In the genomic region with DNA sequence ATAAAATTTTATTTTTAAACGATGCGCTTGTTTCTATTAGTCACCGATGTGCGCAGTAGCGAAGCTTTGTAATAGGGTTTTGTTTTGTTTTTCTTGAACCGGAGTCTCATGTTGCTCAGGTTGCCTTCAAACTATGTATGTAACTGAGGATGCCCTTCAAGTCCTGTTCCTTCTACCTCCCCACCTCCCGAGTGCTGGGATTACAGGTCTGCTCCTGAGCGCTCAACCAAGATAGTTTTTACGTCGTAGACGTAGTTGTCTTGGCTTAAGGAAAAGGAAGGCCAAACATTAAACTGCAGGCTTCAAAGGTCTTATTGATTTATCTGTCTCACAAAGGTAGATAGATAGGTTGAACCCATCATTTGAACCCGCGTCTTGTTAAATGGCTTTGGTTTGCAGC, we compare ENCODE assay signal across 8 mouse cellular contexts. TPM values are rescaled to one million over a fixed set of nuclear protein-coding genes. Genes with fewer than 3 reads are reported as not detected.
DNase-seq lines count a peak whose midpoint lies in the region; ATAC-seq lines count a peak whose summit lies in the region.

No protein-coding gene starts in this region.

- peak; percentile 26 for DNase-seq in cerebellum, adult 9-10 months
- DNase-seq in 3T3-L1 (ENCODE audit: low read depth, low spot score): peak; percentile 45
- DNase-seq in left cerebral cortex, adult 9 months (ENCODE audit: low spot score in 2 of 2): no peak
- no peak for DNase-seq in right cerebral cortex, postnatal 36 days (ENCODE audit: low spot score in 2 of 2)

- WGBS in embryonic facial prominence, embryonic 12.5 days: 15% methylated on average over 13 of the region's 13 CpGs
- WGBS in limb, embryonic 13.5 days: 12% methylated on average over 13 of the region's 13 CpGs
- WGBS in stomach, embryonic 14.5 days: 8% methylated on average over 13 of the region's 13 CpGs

- H3K27me3 ChIP-seq in embryonic facial prominence, embryonic 12.5 days: no peaks in the 10 kb centered on the region
- H3K27me3 ChIP-seq in limb, embryonic 13.5 days: 0 out of 2 replicates have a peak, but pooled peaks cover 3% of the 10 kb centered on the region
- no peaks in the 10 kb centered on the region for H3K27me3 ChIP-seq in stomach, embryonic 14.5 days (ENCODE audit: control insufficient read depth, insufficient read depth, low read length)

- ATAC-seq in cerebellum, adult (ENCODE audit: insufficient number of reproducible peaks, low FRiP score, low TSS enrichment): no peak
- no peak for ATAC-seq in embryonic facial prominence, embryonic 12.5 days (ENCODE audit: insufficient number of reproducible peaks, insufficient read depth, low FRiP score, low TSS enrichment)
- no peak for ATAC-seq in limb, embryonic 13.5 days (ENCODE audit: low FRiP score, low read depth)
- ATAC-seq in stomach, embryonic 14.5 days (ENCODE audit: insufficient number of reproducible peaks, insufficient read depth, low FRiP score, low read depth): no peak

- peak overlapping the region; percentile 74 for H3K4me2 ChIP-seq in embryonic facial prominence, embryonic 12.5 days (replicated peaks)
- H3K4me2 ChIP-seq in limb, embryonic 13.5 days (replicated peaks): peak overlapping the region; percentile 77
- peak overlapping the region; percentile 74 for H3K4me2 ChIP-seq in stomach, embryonic 14.5 days (replicated peaks; ENCODE audit: low read depth, low read length)

- H3K9me3 ChIP-seq in embryonic facial prominence, embryonic 12.5 days: no peaks in the 10 kb centered on the region
- H3K9me3 ChIP-seq in limb, embryonic 13.5 days: no peaks in the 10 kb centered on the region
- H3K9me3 ChIP-seq in stomach, embryonic 14.5 days (ENCODE audit: control insufficient read depth, low read depth, low read length): no peaks in the 10 kb centered on the region

- H3K36me3 ChIP-seq in embryonic facial prominence, embryonic 12.5 days: no peaks in the 10 kb centered on the region
- H3K36me3 ChIP-seq in limb, embryonic 13.5 days: peaks cover 5% of the 10 kb centered on the region; the same call in 1 of the 2 replicates
- no peaks in the 10 kb centered on the region for H3K36me3 ChIP-seq in stomach, embryonic 14.5 days (ENCODE audit: control insufficient read depth, insufficient read depth, low read length)

- peak overlapping the region; percentile 78 for H3K9ac ChIP-seq in embryonic facial prominence, embryonic 12.5 days
- peak overlapping the region; percentile 80 for H3K9ac ChIP-seq in limb, embryonic 13.5 days
- peak overlapping the region; percentile 65; the same call in 1 of the 2 replicates for H3K9ac ChIP-seq in stomach, embryonic 14.5 days (replicated peaks; ENCODE audit: low read depth, low read length)

- H3K27ac ChIP-seq in embryonic facial prominence, embryonic 12.5 days: no peak overlapping the region
- H3K27ac ChIP-seq in limb, embryonic 13.5 days: no peak overlapping the region
- no peak overlapping the region for H3K27ac ChIP-seq in stomach, embryonic 14.5 days (ENCODE audit: low read length)

- peak overlapping the region; percentile 97 for H3K4me3 ChIP-seq in embryonic facial prominence, embryonic 12.5 days
- peak overlapping the region; percentile 98 for H3K4me3 ChIP-seq in limb, embryonic 13.5 days
- H3K4me3 ChIP-seq in stomach, embryonic 14.5 days (ENCODE audit: low read depth, low read length): peak overlapping the region; percentile 96

- H3K4me1 ChIP-seq in embryonic facial prominence, embryonic 12.5 days: peaks cover 7% of the 10 kb centered on the region; the same call in 1 of the 2 replicates
- peaks cover 16% of the 10 kb centered on the region for H3K4me1 ChIP-seq in limb, embryonic 13.5 days
- 0 out of 2 replicates have a peak, but pooled peaks cover 7% of the 10 kb centered on the region for H3K4me1 ChIP-seq in stomach, embryonic 14.5 days (ENCODE audit: control insufficient read depth, insufficient read depth, low read length)

RNA-seq across cellular contexts. Expression of gene Rcl1, which starts 0.9 kb away (rescaled TPM):
- 62.9 TPM in 2 replicates for polyA plus RNA-seq in embryonic facial prominence, embryonic 12.5 days (2016; fragmentation: Nextera tagmentation; extraction: Ambion mirVana)
- polyA plus RNA-seq in limb, embryonic 13.5 days (2015; fragmentation: Nextera tagmentation; extraction: Ambion mirVana): 54.7 and 55.3 TPM in 2 replicates
- 50.7 and 57.8 TPM in 2 replicates for polyA plus RNA-seq in stomach, embryonic 14.5 days (2014; fragmentation: Nextera tagmentation; extraction: Ambion mirVana)

RNA-seq across cellular contexts. Expression of gene Ak3, which starts 54.3 kb away (rescaled TPM):
- polyA plus RNA-seq in embryonic facial prominence, embryonic 12.5 days (2016; fragmentation: Nextera tagmentation; extraction: Ambion mirVana): 73.4 and 74.8 TPM in 2 replicates
- polyA plus RNA-seq in limb, embryonic 13.5 days (2015; fragmentation: Nextera tagmentation; extraction: Ambion mirVana): 69.9 and 75.0 TPM in 2 replicates
- 85.1 and 97.2 TPM in 2 replicates for polyA plus RNA-seq in stomach, embryonic 14.5 days (2014; fragmentation: Nextera tagmentation; extraction: Ambion mirVana)

Comparison
In these comparisons a context has a peak if more than half of its experiments do, and no peak if none do; other contexts are left out.
1. DNase-seq: peak in cerebellum, adult 9-10 months (single experiment) and 3T3-L1 (single experiment); none in left cerebral cortex, adult 9 months (0 of 2) and right cerebral cortex, postnatal 36 days (0 of 2).
2. Peak in every context shown above with its lines, with median percentiles within 50 percentile points of each other: H3K4me2 ChIP-seq, H3K4me3 ChIP-seq and H3K9ac ChIP-seq.